Mouse (Mus musculus) heart, adult 2 months (tissue): ENCODE measurements around the gene Capzb. TPM values are rescaled to one million over a fixed set of nuclear protein-coding genes. Genes with fewer than 3 reads are reported as not detected.
A peak's percentile ranks its signal among the peaks of the same experiment; 100 is the strongest.

ENCODE experiments used
- DNase-seq, 2 experiments: peaks; one replicate each; pipeline ENCODE4 v3.0.0; 2021
- H3K27ac ChIP-seq: fragments of 200-600 bp; 2 replicates; pipeline ENCODE4 v1.8.1; 2022
- H3K27me3 ChIP-seq: fragments of 200-500 bp; 2 replicates; pipeline ENCODE4 v1.6.1; 2012; ENCODE audit warnings: mild to moderate bottlenecking, low read length, inconsistent platforms, mixed read lengths; ENCODE audit not compliant: control insufficient read depth, insufficient read depth
- H3K36me3 ChIP-seq: fragments of 200-500 bp; 2 replicates; pipeline ENCODE4 v1.6.1; 2012; ENCODE audit warnings: low read length, inconsistent platforms; ENCODE audit not compliant: control insufficient read depth, insufficient read depth
- H3K4me1 ChIP-seq: fragments of 200-500 bp; 2 replicates; pipeline ENCODE4 v1.6.1; 2011; ENCODE audit warnings: low read length; ENCODE audit not compliant: control insufficient read depth, insufficient read depth
- H3K4me3 ChIP-seq: fragments of 200-600 bp; 2 replicates; pipeline ENCODE4 v1.8.1; 2022
- H3K79me2 ChIP-seq: fragments of 200-500 bp; replicated peaks from 2 replicates; pipeline ENCODE4 v1.6.1; 2012; ENCODE audit warnings: mild to moderate bottlenecking, inconsistent platforms, low read length, moderate library complexity, mixed read lengths; ENCODE audit not compliant: control insufficient read depth, insufficient read depth
- H3K9ac ChIP-seq: fragments of 200-500 bp; 2 replicates; pipeline ENCODE4 v1.6.1; 2012; ENCODE audit warnings: low read depth, mild to moderate bottlenecking, control low read depth, inconsistent platforms, low read length, mixed read lengths
- CTCF ChIP-seq: fragments of 200-600 bp; IDR thresholded peaks from 2 replicates; pipeline ENCODE4 v1.8.1; 2022; ENCODE audit warnings: antibody characterized with exemption, mild to moderate bottlenecking, moderate library complexity
- EP300 ChIP-seq: fragments of 200-500 bp; IDR thresholded peaks from 2 replicates; pipeline ENCODE4 v1.6.1; 2011; ENCODE audit warnings: low read depth, low read length, control low read depth; ENCODE audit not compliant: insufficient read depth
- POLR2A ChIP-seq: fragments of 200-500 bp; IDR thresholded peaks from 2 replicates; pipeline ENCODE4 v1.6.1; 2011; ENCODE audit warnings: mild to moderate bottlenecking, low read depth, low read length, control low read depth; ENCODE audit not compliant: insufficient read depth
- WGBS: fragments of 180-500 bp; shearing (Covaris S2); methylation state at CpG from one replicate; pipeline ENCODE4 v1.1.7; 2018; 5-methylcytosine and 5-hydroxymethylcytosine counted together
- intact Hi-C: fragments of 180-260 bp; cut with DNase I; formaldehyde crosslinking; loops from one replicate; pipeline ENCODE4 v1.15.1; 2025
- polyA plus RNA-seq: library from polyadenylated mRNA; depleted of rRNA; stranded (reverse); fragments of >200 nt; gene quantifications from 2 replicates; pipeline ENCODE4 v1.2.3, GENCODE M21; 2012
- total RNA-seq, 2 experiments: library from RNA; stranded (reverse); gene quantifications; 2 replicates each; pipeline ENCODE4 v1.2.3; 2021

Capzb gene
- total and polyA plus RNA-seq, 3 experiments = 160 to 392 (median 342) TPM

GRCm38 (mm10) chr4:139175061-139175971, 17.4 kb upstream of the Capzb start:
- peak overlapping the region; percentile 1; the same call in 1 of the 2 replicates for H3K4me3 ChIP-seq
- H3K9ac ChIP-seq = no peak overlapping the region
- peaks cover 6% of the 10 kb centered on the region for H3K4me1 ChIP-seq
- H3K27ac ChIP-seq = peak overlapping the region; percentile 69
- peak; percentile 79 to 88 for DNase-seq
- TF ChIP-seq EP300 = peak; percentile 81; the same call in 1 of the 2 replicates
- TF ChIP-seq CTCF = no peak
- TF ChIP-seq POLR2A = peak; percentile 37; the same call in 1 of the 2 replicates
- 38% methylated on average over 20 of the region's 20 CpGs for WGBS
- no peaks in the 10 kb centered on the region for H3K27me3 ChIP-seq
- H3K79me2 ChIP-seq = no peaks in the 10 kb centered on the region
- no peaks in the 10 kb centered on the region for H3K36me3 ChIP-seq
- intact Hi-C loops = loop anchor here (2.0 kb wide), 1 partner anchor 19 kb away; no protein-coding TSS in a partner anchor

GRCm38 (mm10) chr4:139176023-139176422, 16.7 kb upstream of the Capzb start:
- Histone ChIP-seq H3K4me3 (peak overlapping the region; percentile 1; the same call in 1 of the 2 replicates), H3K9ac (no peak overlapping the region), H3K4me1 (peaks cover 6% of the 10 kb centered on the region), H3K36me3 (no peaks in the 10 kb centered on the region), H3K27me3 (no peaks in the 10 kb centered on the region), H3K27ac (peak overlapping the region; percentile 69), H3K79me2 (no peaks in the 10 kb centered on the region)
- peak; percentile 48 to 59 for DNase-seq
- TF ChIP-seq EP300 = no peak
- no peak for TF ChIP-seq CTCF
- TF ChIP-seq POLR2A = no peak
- 35% methylated on average over 6 of the region's 6 CpGs for WGBS
- intact Hi-C loops = no loop called here

DNA sequence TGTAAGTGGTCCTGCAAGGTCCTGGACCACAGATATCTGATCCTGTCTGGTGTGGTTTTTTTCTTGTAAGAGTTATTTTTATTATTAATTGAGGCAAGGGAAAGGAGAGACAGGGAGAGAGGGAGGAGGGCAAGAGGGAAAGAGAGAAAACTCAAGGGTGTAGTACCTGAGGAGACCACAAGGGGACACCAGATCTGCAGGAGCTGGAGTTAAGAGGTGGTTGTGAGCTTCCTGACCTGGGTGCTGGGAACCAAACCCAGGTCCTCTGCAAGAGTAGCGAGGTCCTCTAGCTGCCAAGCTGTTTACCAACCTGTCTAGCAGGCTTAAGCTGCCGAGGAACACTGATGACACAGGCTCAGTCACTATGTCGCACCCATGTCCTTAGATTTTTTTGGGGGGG, 14.8 kb upstream of the Capzb start:
- Histone ChIP-seq H3K36me3 (no peaks in the 10 kb centered on the region), H3K79me2 (no peaks in the 10 kb centered on the region), H3K4me1 (peaks cover 6% of the 10 kb centered on the region), H3K27me3 (no peaks in the 10 kb centered on the region), H3K27ac (no peak overlapping the region), H3K9ac (no peak overlapping the region), H3K4me3 (no peak overlapping the region)
- DNase-seq = no peak
- intact Hi-C loops = no loop called here
- TF ChIP-seq CTCF (peak; percentile 65), POLR2A (no peak)
- WGBS = 94% methylated on average over 3 of the region's 3 CpGs

GRCm38 (mm10) chr4:139178377-139178776, 14.3 kb upstream of the Capzb start:
- Histone ChIP-seq H3K9ac (no peak overlapping the region), H3K4me3 (no peak overlapping the region), H3K79me2 (no peaks in the 10 kb centered on the region), H3K36me3 (no peaks in the 10 kb centered on the region), H3K4me1 (peaks cover 6% of the 10 kb centered on the region), H3K27me3 (no peaks in the 10 kb centered on the region), H3K27ac (no peak overlapping the region)
- intact Hi-C loops = no loop called here
- TF ChIP-seq CTCF (no peak), EP300 (no peak), POLR2A (no peak)
- DNase-seq = no peak
- 94% methylated on average over 11 of the region's 11 CpGs for WGBS

DNA sequence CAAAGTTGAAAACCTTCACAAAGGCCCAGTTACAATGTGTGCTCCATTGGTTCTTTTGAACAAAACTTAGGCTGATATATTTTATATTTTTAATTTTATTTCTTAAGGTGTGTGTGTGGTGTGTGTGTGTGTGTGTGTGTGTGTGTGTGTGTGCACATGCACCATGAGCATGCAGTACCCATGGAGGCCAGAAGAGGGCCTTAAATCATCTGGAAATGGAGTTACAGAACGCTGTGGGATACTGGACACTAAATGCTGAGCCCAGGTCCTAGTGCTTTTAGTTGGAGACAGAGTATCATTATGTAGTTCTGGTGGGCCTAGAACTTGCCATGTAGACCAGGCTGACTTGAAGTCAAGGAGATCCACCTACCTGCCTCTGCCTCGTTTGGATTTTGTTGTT, 13.5 kb upstream of the Capzb start:
- intact Hi-C loops = no loop called here
- TF ChIP-seq CTCF (peak; percentile 12; the same call in 1 of the 2 replicates), EP300 (no peak)

More for the DNA sequence above, 13.5 kb upstream of the Capzb start:
- Histone ChIP-seq H3K9ac (no peak overlapping the region), H3K36me3 (no peaks in the 10 kb centered on the region), H3K27me3 (no peaks in the 10 kb centered on the region), H3K4me1 (peaks cover 6% of the 10 kb centered on the region), H3K27ac (no peak overlapping the region), H3K4me3 (no peak overlapping the region), H3K79me2 (no peaks in the 10 kb centered on the region)
- DNase-seq = no peak
- WGBS = 59% methylated on average over 2 of the region's 2 CpGs
